Mouse (Mus musculus) testis, postnatal 10 days (tissue): ENCODE data around the gene Dnajb13.
A peak's percentile ranks its signal among the peaks of the same experiment; 100 is the strongest.
"Not testable (repeated sequence)": the region's sequence is repeated elsewhere in the genome, so short reads cannot be mapped to it uniquely, and the experiment has no call there.

ENCODE experiments used
- DNase-seq: peaks from one replicate; pipeline ENCODE4 v3.0.0; 2021; ENCODE audit warnings: low spot score

The Dnajb13 gene

GRCm38 (mm10) chr7:100488474-100489048 lies 26.2 kb downstream of the Dnajb13 start:
- peak; percentile 83 for DNase-seq

GRCm38 (mm10) chr7:100487301-100487700 lies 27.5 kb downstream of the Dnajb13 start:
- no peak for DNase-seq

GRCm38 (mm10) chr7:100484493-100484892 lies 30.3 kb downstream of the Dnajb13 start:
- no peak for DNase-seq

- not testable (repeated sequence) for DNase-seq
Observed at GRCm38 (mm10) chr7:100482046-100482445, 32.7 kb downstream of the Dnajb13 start.

GRCm38 (mm10) chr7:100480175-100480574 lies 34.6 kb downstream of the Dnajb13 start:
- DNase-seq, result no peak

GRCm38 (mm10) chr7:100479823-100480164 lies 35.0 kb downstream of the Dnajb13 start:
- DNase-seq, result no peak

GRCm38 (mm10) chr7:100479100-100479822 lies 35.5 kb downstream of the Dnajb13 start:
- no peak for DNase-seq

- DNase-seq, result no peak
Observed at GRCm38 (mm10) chr7:100474680-100475079, 40.1 kb downstream of the Dnajb13 start.

- no peak for DNase-seq
Observed at GRCm38 (mm10) chr7:100473846-100474454, 40.8 kb downstream of the Dnajb13 start.

GRCm38 (mm10) chr7:100472777-100473176 lies 42.0 kb downstream of the Dnajb13 start, which contains the start of gene Ucp3:
TSS of gene Ucp3 (plus strand) at chr7:100472990.
- no peak for DNase-seq

- DNase-seq, result no peak
Observed at GRCm38 (mm10) chr7:100471407-100471797, 43.4 kb downstream of the Dnajb13 start.

GRCm38 (mm10) chr7:100470796-100471406 lies 43.9 kb downstream of the Dnajb13 start:
- DNase-seq, result no peak

- no peak for DNase-seq
Observed at GRCm38 (mm10) chr7:100469502-100469901, 45.3 kb downstream of the Dnajb13 start.

- no peak for DNase-seq
Observed at GRCm38 (mm10) chr7:100468761-100469160, 46.0 kb downstream of the Dnajb13 start.

GRCm38 (mm10) chr7:100466781-100467510 lies 47.8 kb downstream of the Dnajb13 start:
- no peak for DNase-seq

- peak; percentile 90 for DNase-seq
Observed at GRCm38 (mm10) chr7:100465656-100466309, 49.0 kb downstream of the Dnajb13 start.

- no peak for DNase-seq
Observed at GRCm38 (mm10) chr7:100465248-100465647, 49.5 kb downstream of the Dnajb13 start.

GRCm38 (mm10) chr7:100464248-100464647 lies 50.5 kb downstream of the Dnajb13 start:
- no peak for DNase-seq

- no peak for DNase-seq
Observed at GRCm38 (mm10) chr7:100463757-100464156, 51.0 kb downstream of the Dnajb13 start.

GRCm38 (mm10) chr7:100463194-100463593 lies 51.6 kb downstream of the Dnajb13 start:
- no peak for DNase-seq

- no peak for DNase-seq
Observed at GRCm38 (mm10) chr7:100461621-100462151, 53.1 kb downstream of the Dnajb13 start.
